Mouse (Mus musculus): ENCODE results near the gene Rnf216. TPM values are rescaled to one million over a fixed set of nuclear protein-coding genes. Genes with fewer than 3 reads are reported as not detected.
"Not testable (repeated sequence)": the region's sequence is repeated elsewhere in the genome, so short reads cannot be mapped to it uniquely, and the experiment has no call there.

Gene Rnf216
- total and polyA plus RNA-seq, 3 experiments, result 15.5 to 30.7 (median 18.2) TPM

DNA sequence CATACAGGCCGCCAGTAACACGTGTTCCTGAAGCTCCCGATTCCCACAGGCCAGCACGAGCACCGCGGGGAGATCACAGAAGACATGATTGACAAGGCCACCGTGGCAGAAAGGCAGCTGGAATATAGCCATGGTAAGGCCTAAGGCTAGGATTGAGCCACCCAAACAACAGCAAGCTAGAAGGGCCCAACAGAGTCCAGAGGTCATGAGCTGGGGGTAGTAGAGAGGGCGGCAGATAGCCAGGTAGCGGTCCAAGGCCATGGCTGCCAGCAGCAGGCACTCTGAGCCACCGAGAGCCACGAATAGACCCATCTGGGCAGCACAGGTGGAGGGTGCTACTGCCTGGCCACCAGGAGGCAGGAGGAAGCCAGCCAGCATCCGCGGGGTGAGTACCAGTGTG, 24.8 kb upstream of the Rnf216 start:
- Histone ChIP-seq H3K36me3 (replicated peaks in 1 of 2; ENCODE audit: control insufficient read depth in 1 of 2, insufficient read depth in 1 of 2, low read length in 1 of 2) (no peaks in the 10 kb centered on the region), H3K79me2 (replicated peaks; ENCODE audit: control insufficient read depth, extremely low read depth, insufficient read depth, poor library complexity, severe bottlenecking) (no peaks in the 10 kb centered on the region), H3K27ac (ENCODE audit: insufficient read depth, low read depth) (no peak overlapping the region), H3K9me3 (replicated peaks; ENCODE audit: low read length) (peaks cover 2% of the 10 kb centered on the region), H3K27me3 (replicated peaks) (peaks cover 3% of the 10 kb centered on the region), H3K9ac (ENCODE audit: insufficient read depth, low read depth) (no peak overlapping the region), H3K4me3 (replicated peaks in 1 of 3; ENCODE audit: low read depth in 2 of 3, low read length in 2 of 3, poor library complexity in 1 of 3) (no peak overlapping the region), H3K4me1 (ENCODE audit: control insufficient read depth in 1 of 2, insufficient read depth in 2 of 2) (peaks cover 0 to 9% of the 10 kb centered on the region in 2 experiments; a peak in 2 of 4 replicates), H3K4me2 (ENCODE audit: insufficient read depth, low read depth, poor library complexity, severe bottlenecking) (no peak overlapping the region)
- TF ChIP-seq CTCF (conservative IDR thresholded peaks at IDR 0.05 in 1 of 2, IDR thresholded peaks at IDR 0.05 in 1 of 2; ENCODE audit: low read depth in 2 of 2, low read length in 2 of 2) (peak in 1 of 2 experiments; percentile 26; a peak in 2 of 4 replicates), USF2 (conservative IDR thresholded peaks at IDR 0.05; ENCODE audit: low read depth, low read length) (no peak), NRF1 (IDR thresholded peaks at IDR 0.05; ENCODE audit: low read depth, low read length) (no peak)
- no peak for DNase-seq (ENCODE audit: extremely low read depth)
- in situ Hi-C loops (cut with MboI; ENCODE audit: low pct_ligation_motif_present, low pct_unique_long_range_greater_than_20kb, low sequenced_read_pairs) (no loop called here), dilution Hi-C loops (cut with MboI; ENCODE audit: extremely low pct_ligation_motif_present, extremely low pct_unique_long_range_greater_than_20kb, low sequenced_read_pairs) (no loop called here)

- H3K4me2 ChIP-seq (ENCODE audit: insufficient read depth, low read depth, poor library complexity, severe bottlenecking), result no peak overlapping the region
- H3K4me1 ChIP-seq (ENCODE audit: control insufficient read depth in 1 of 2, insufficient read depth in 2 of 2), result peaks cover 0 to 11% of the 10 kb centered on the region in 2 experiments; a peak in 2 of 4 replicates
These were observed 22.2 kb upstream of the Rnf216 start for GRCm38 (mm10) chr5:143135042-143135441.

DNA sequence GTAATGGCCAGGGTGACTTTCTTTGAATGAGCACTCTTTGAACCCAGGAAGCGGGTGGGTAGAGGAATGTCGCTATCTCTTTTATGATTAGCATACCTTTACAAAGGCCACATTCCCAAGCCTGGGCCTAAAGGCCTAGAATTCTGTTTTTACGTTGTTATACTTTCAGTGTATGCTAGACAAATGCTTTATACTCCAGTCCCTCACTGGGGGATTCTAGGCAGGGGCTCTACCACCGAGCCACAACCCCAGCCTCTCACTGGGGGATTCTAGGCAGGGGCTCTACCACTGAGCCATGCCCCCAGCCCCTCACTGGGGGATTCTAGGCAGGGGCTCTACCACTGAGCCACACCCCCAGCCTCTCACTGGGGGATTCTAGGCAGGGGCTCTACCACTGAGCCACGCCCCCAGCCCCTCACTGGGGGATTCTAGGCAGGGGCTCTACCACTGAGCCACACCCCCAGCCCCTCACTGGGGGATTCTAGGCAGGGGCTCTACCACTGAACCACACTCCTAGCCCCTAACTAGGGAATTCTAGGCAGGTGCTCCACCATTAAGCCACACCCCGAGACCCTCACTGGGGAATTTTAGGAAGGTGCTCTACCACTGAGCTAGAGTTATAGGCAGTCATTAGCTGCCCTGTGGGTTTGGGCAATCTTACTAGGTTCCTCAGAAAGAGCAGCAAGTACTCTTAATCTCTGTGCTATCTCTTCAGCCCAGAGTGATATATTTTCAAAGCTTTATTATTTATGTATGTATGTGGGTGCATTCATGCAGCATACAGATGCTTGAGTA, 21.6 kb upstream of the Rnf216 start:
- H3K4me3 ChIP-seq (replicated peaks in 1 of 3; ENCODE audit: low read depth in 2 of 3, low read length in 2 of 3, poor library complexity in 1 of 3); dilution Hi-C loops (cut with MboI; ENCODE audit: extremely low pct_ligation_motif_present, extremely low pct_unique_long_range_greater_than_20kb, low sequenced_read_pairs); H3K9me3 ChIP-seq (replicated peaks; ENCODE audit: low read length); H3K27me3 ChIP-seq (replicated peaks); in situ Hi-C loops (cut with MboI; ENCODE audit: low pct_ligation_motif_present, low pct_unique_long_range_greater_than_20kb, low sequenced_read_pairs); H3K36me3 ChIP-seq (replicated peaks in 1 of 2; ENCODE audit: control insufficient read depth in 1 of 2, insufficient read depth in 1 of 2, low read length in 1 of 2); H3K4me2 ChIP-seq (ENCODE audit: insufficient read depth, low read depth, poor library complexity, severe bottlenecking); H3K9ac ChIP-seq (ENCODE audit: insufficient read depth, low read depth); DNase-seq (ENCODE audit: extremely low read depth); H3K27ac ChIP-seq (ENCODE audit: insufficient read depth, low read depth); H3K79me2 ChIP-seq (replicated peaks; ENCODE audit: control insufficient read depth, extremely low read depth, insufficient read depth, poor library complexity, severe bottlenecking): not testable (repeated sequence)
- H3K4me1 ChIP-seq (ENCODE audit: control insufficient read depth in 1 of 2, insufficient read depth in 2 of 2), result peaks cover 0 to 11% of the 10 kb centered on the region in 2 experiments; a peak in 2 of 4 replicates

More at GRCm38 (mm10) chr5:143135042-143135441, 22.2 kb upstream of the Rnf216 start:
- no peak for DNase-seq (ENCODE audit: extremely low read depth)
- dilution Hi-C loops (cut with MboI; ENCODE audit: extremely low pct_ligation_motif_present, extremely low pct_unique_long_range_greater_than_20kb, low sequenced_read_pairs) (no loop called here), in situ Hi-C loops (cut with MboI; ENCODE audit: low pct_ligation_motif_present, low pct_unique_long_range_greater_than_20kb, low sequenced_read_pairs) (no loop called here)
- H3K4me3 ChIP-seq (replicated peaks in 1 of 3; ENCODE audit: low read depth in 2 of 3, low read length in 2 of 3, poor library complexity in 1 of 3), result no peak overlapping the region
- no peak overlapping the region for H3K9ac ChIP-seq (ENCODE audit: insufficient read depth, low read depth)
- H3K27ac ChIP-seq (ENCODE audit: insufficient read depth, low read depth), result no peak overlapping the region
- H3K79me2 ChIP-seq (replicated peaks; ENCODE audit: control insufficient read depth, extremely low read depth, insufficient read depth, poor library complexity, severe bottlenecking), result no peaks in the 10 kb centered on the region
- no peaks in the 10 kb centered on the region for H3K36me3 ChIP-seq (replicated peaks in 1 of 2; ENCODE audit: control insufficient read depth in 1 of 2, insufficient read depth in 1 of 2, low read length in 1 of 2)
- no peaks in the 10 kb centered on the region for H3K27me3 ChIP-seq (replicated peaks)
- peaks cover 4% of the 10 kb centered on the region for H3K9me3 ChIP-seq (replicated peaks; ENCODE audit: low read length)
- no peak for TF ChIP-seq UBTF (IDR thresholded peaks at IDR 0.05; ENCODE audit: low read depth, low read length)
- peak; percentile 66; the same call in 1 of the 2 replicates for TF ChIP-seq MAFK (IDR thresholded peaks at IDR 0.05; ENCODE audit: insufficient replicate concordance, low read length)

Data from CH12.LX (cell line).